Mouse (Mus musculus) stomach, embryonic 16.5 days (tissue): ENCODE measurements around the gene Gm16430. TPM values are rescaled to one million over a fixed set of nuclear protein-coding genes. Genes with fewer than 3 reads are reported as not detected.
"Not testable (repeated sequence)": the region's sequence is repeated elsewhere in the genome, so short reads cannot be mapped to it uniquely, and the experiment has no call there.

Experiments used
- ATAC-seq: fragments of 200-750 bp; cut with Nextera tagmentation; 2 replicates; pipeline ENCODE4 v1.8.0; 2017; ENCODE audit warnings: moderate number of reproducible peaks, moderate TSS enrichment; ENCODE audit not compliant: insufficient read depth, low FRiP score
- H3K27ac ChIP-seq: fragments of 300-500 bp; sonication (generic); 2 replicates; pipeline ENCODE4 v1.5.1; 2014; ENCODE audit warnings: low read length
- H3K27me3 ChIP-seq: fragments of 300-500 bp; sonication (generic); 2 replicates; pipeline ENCODE4 v1.6.1; 2014; ENCODE audit warnings: low read length, control low read depth, mixed read lengths; ENCODE audit not compliant: control insufficient read depth, insufficient read depth
- H3K36me3 ChIP-seq: fragments of 300-500 bp; sonication (generic); 2 replicates; pipeline ENCODE4 v1.6.1; 2014; ENCODE audit warnings: low read length; ENCODE audit not compliant: control insufficient read depth, insufficient read depth
- H3K4me1 ChIP-seq: fragments of 300-500 bp; sonication (generic); 2 replicates; pipeline ENCODE4 v1.6.1; 2014; ENCODE audit warnings: low read length, control low read depth, mixed read lengths; ENCODE audit not compliant: control insufficient read depth, insufficient read depth
- H3K4me2 ChIP-seq: fragments of 300-500 bp; sonication (generic); 2 replicates; pipeline ENCODE4 v1.6.1; 2014; ENCODE audit warnings: low read depth, low read length, mixed read lengths
- H3K4me3 ChIP-seq: fragments of 300-500 bp; sonication (generic); replicated peaks from 2 replicates; pipeline ENCODE4 v1.5.1; 2014; ENCODE audit warnings: mild to moderate bottlenecking, low read length
- H3K9ac ChIP-seq: fragments of 300-500 bp; sonication (generic); 2 replicates; pipeline ENCODE4 v1.6.1; 2014; ENCODE audit warnings: low read length
- H3K9me3 ChIP-seq: fragments of 300-500 bp; sonication (generic); replicated peaks from 2 replicates; pipeline ENCODE4 v1.6.1; 2016; ENCODE audit warnings: low read length, control low read depth; ENCODE audit not compliant: control insufficient read depth
- WGBS: fragments of 180-500 bp; shearing (Covaris S2); extraction: QIAGEN DNeasy Blood & Tissue Kit; methylation state at CpG from one replicate; pipeline ENCODE4 v1.1.7; 2014; 5-methylcytosine and 5-hydroxymethylcytosine counted together
- polyA plus RNA-seq: library from polyadenylated mRNA; unstranded; fragments of >200 nt; fragmentation: Nextera tagmentation; extraction: Ambion mirVana; gene quantifications from 2 replicates; pipeline ENCODE4 v1.2.1, GENCODE M21; 2015

Gene Gm16430
- not detected in 2 replicates for polyA plus RNA-seq

GRCm38 (mm10) chrX:54621911-54622310, at the start of gene Gm16430:
TSS of gene Gm16430 (plus strand) at chrX:54622211.
- no CpG with 5 or more reads among the region's 7 CpGs for WGBS
- H3K4me3 ChIP-seq, ATAC-seq, H3K9me3 ChIP-seq, H3K27ac ChIP-seq, H3K27me3 ChIP-seq, H3K4me2 ChIP-seq, H3K4me1 ChIP-seq, H3K36me3 ChIP-seq, H3K9ac ChIP-seq: not testable (repeated sequence)

Other genes with a start within 250 kb of the Gm16430 start
- not detected in 2 replicates for gene Gm16405, start 91.0 kb upstream of the Gm16430 start, polyA plus RNA-seq